Mouse (Mus musculus) embryonic facial prominence, embryonic 13.5 days (tissue): ENCODE measurements around the gene Crebl2. TPM values are rescaled to one million over a fixed set of nuclear protein-coding genes. Genes with fewer than 3 reads are reported as not detected.

Experiments used
- ATAC-seq: fragments of 200-750 bp; cut with Nextera tagmentation; 2 replicates; pipeline ENCODE4 v1.8.0; 2017; ENCODE audit warnings: low read depth; ENCODE audit not compliant: insufficient number of reproducible peaks, insufficient read depth, low FRiP score, low TSS enrichment
- H3K27ac ChIP-seq: fragments of 300-500 bp; sonication (generic); 2 replicates; pipeline ENCODE4 v1.5.1; 2015; ENCODE audit warnings: moderate library complexity, mild to moderate bottlenecking, inconsistent platforms
- H3K27me3 ChIP-seq: fragments of 300-500 bp; sonication (generic); 2 replicates; pipeline ENCODE4 v1.6.1; 2015; ENCODE audit warnings: mild to moderate bottlenecking, inconsistent platforms
- H3K36me3 ChIP-seq: fragments of 300-500 bp; sonication (generic); 2 replicates; pipeline ENCODE4 v1.6.1; 2015; ENCODE audit warnings: mild to moderate bottlenecking, inconsistent platforms
- H3K4me1 ChIP-seq: fragments of 300-500 bp; sonication (generic); 2 replicates; pipeline ENCODE4 v1.6.1; 2015; ENCODE audit warnings: inconsistent platforms
- H3K4me2 ChIP-seq: fragments of 300-500 bp; sonication (generic); 2 replicates; pipeline ENCODE4 v1.6.1; 2015; ENCODE audit warnings: moderate library complexity, mild to moderate bottlenecking, inconsistent platforms
- H3K4me3 ChIP-seq: fragments of 300-500 bp; sonication (generic); 2 replicates; pipeline ENCODE4 v1.5.1; 2015; ENCODE audit warnings: mild to moderate bottlenecking, inconsistent platforms
- H3K9ac ChIP-seq: fragments of 300-500 bp; sonication (generic); 2 replicates; pipeline ENCODE4 v1.6.1; 2015; ENCODE audit warnings: mild to moderate bottlenecking, inconsistent platforms
- H3K9me3 ChIP-seq: fragments of 300-500 bp; sonication (generic); 2 replicates; pipeline ENCODE4 v1.6.1; 2016; ENCODE audit warnings: inconsistent platforms
- WGBS: fragments of 180-500 bp; shearing (Covaris S2); methylation state at CpG from one replicate; pipeline ENCODE4 v1.1.7; 2015; ENCODE audit warnings: mixed read lengths; 5-methylcytosine and 5-hydroxymethylcytosine counted together
- polyA plus RNA-seq: library from polyadenylated mRNA; unstranded; fragments of >200 nt; fragmentation: Nextera tagmentation; extraction: Ambion mirVana; gene quantifications from 2 replicates; pipeline ENCODE4 v1.2.1, GENCODE M21; 2015

Gene Crebl2
- polyA plus RNA-seq, 1 experiment from 2014 or later = 3.2 TPM

GRCm38 (mm10) chr6:134801483-134801882 lies 28.5 kb upstream of the Crebl2 start:
- no peak overlapping the region for H3K4me3 ChIP-seq
- ATAC-seq = no peak
- no peaks in the 10 kb centered on the region for H3K27me3 ChIP-seq
- no peaks in the 10 kb centered on the region for H3K9me3 ChIP-seq
- H3K4me2 ChIP-seq = no peak overlapping the region
- WGBS = 47% methylated on average over 1 of the region's 1 CpGs
- H3K27ac ChIP-seq = no peak overlapping the region
- no peak overlapping the region for H3K9ac ChIP-seq
- H3K4me1 ChIP-seq = 0 out of 2 replicates have a peak, but pooled peaks cover 3% of the 10 kb centered on the region
- H3K36me3 ChIP-seq = no peaks in the 10 kb centered on the region

GRCm38 (mm10) chr6:134802641-134803043 lies 27.3 kb upstream of the Crebl2 start:
- ATAC-seq = no peak
- Histone ChIP-seq H3K4me3 (no peak overlapping the region), H3K4me2 (no peak overlapping the region), H3K27ac (peak overlapping the region; percentile 39; the same call in 1 of the 2 replicates), H3K36me3 (no peaks in the 10 kb centered on the region), H3K9me3 (no peaks in the 10 kb centered on the region), H3K27me3 (no peaks in the 10 kb centered on the region), H3K4me1 (0 out of 2 replicates have a peak, but pooled peaks cover 3% of the 10 kb centered on the region), H3K9ac (no peak overlapping the region)
- WGBS = 64% methylated on average over 9 of the region's 9 CpGs

- H3K4me1 ChIP-seq = 0 out of 2 replicates have a peak, but pooled peaks cover 3% of the 10 kb centered on the region
- no peaks in the 10 kb centered on the region for H3K27me3 ChIP-seq
- no peaks in the 10 kb centered on the region for H3K9me3 ChIP-seq
- no peak overlapping the region for H3K4me2 ChIP-seq
- no peak overlapping the region for H3K4me3 ChIP-seq
- no peaks in the 10 kb centered on the region for H3K36me3 ChIP-seq
- 64% methylated on average over 5 of the region's 5 CpGs for WGBS
- no peak overlapping the region for H3K27ac ChIP-seq
- H3K9ac ChIP-seq = no peak overlapping the region
- no peak for ATAC-seq
These were observed 25.1 kb upstream of the Crebl2 start for GRCm38 (mm10) chr6:134804736-134805277.

DNA sequence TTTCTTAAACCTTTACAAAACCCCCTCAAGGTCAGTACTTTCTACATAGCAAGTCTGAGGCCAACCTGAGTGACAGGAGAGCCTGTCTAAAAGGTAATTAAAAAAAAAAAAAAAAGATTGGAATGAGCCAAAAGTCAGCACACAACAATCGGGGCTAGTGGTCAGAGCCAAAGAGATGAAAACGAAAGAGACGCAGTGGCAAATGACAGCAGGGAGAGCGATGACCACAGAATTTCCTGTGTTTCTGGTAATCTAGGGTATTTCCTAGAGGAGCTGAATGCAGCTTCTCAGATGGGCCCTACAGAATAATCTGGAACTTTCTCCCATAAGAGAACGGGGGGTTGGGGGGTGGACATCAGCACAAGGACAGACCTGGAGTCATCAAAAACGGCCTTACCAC lies 23.8 kb upstream of the Crebl2 start:
- H3K9ac ChIP-seq = no peak overlapping the region
- no peaks in the 10 kb centered on the region for H3K36me3 ChIP-seq
- H3K27me3 ChIP-seq = no peaks in the 10 kb centered on the region
- 0 out of 2 replicates have a peak, but pooled peaks cover 3% of the 10 kb centered on the region for H3K4me1 ChIP-seq
- 92% methylated on average over 6 of the region's 6 CpGs for WGBS
- H3K4me3 ChIP-seq = no peak overlapping the region
- H3K4me2 ChIP-seq = no peak overlapping the region
- no peak overlapping the region for H3K27ac ChIP-seq
- no peak for ATAC-seq
- no peaks in the 10 kb centered on the region for H3K9me3 ChIP-seq

- ATAC-seq = no peak
- no peak overlapping the region for H3K9ac ChIP-seq
- no peaks in the 10 kb centered on the region for H3K27me3 ChIP-seq
- H3K4me1 ChIP-seq = 0 out of 2 replicates have a peak, but pooled peaks cover 3% of the 10 kb centered on the region
- no peak overlapping the region for H3K4me2 ChIP-seq
- H3K4me3 ChIP-seq = no peak overlapping the region
- WGBS = 59% methylated on average over 2 of the region's 2 CpGs
- H3K27ac ChIP-seq = no peak overlapping the region
- no peaks in the 10 kb centered on the region for H3K36me3 ChIP-seq
- H3K9me3 ChIP-seq = no peaks in the 10 kb centered on the region
These were observed 22.9 kb upstream of the Crebl2 start for GRCm38 (mm10) chr6:134807091-134807490.

DNA sequence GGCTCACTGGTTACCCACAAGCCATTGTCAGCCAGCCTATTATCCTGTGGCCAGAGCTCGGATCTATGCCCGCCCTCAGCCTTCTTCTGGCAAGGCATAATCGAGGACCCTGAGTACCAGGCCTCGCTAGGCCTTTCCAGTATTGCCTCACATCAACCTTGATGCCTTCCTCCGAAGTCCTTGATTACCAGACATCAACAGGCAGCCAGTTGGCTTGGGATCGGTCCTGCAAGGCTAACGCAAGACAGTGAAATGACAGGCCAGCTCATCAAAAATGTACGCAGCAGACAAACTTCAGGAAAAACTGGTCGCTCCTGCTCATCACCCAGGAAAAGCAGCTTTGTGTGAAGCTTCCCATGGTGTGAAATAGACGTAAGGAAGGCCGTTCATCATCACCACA lies 22.2 kb upstream of the Crebl2 start:
- Histone ChIP-seq H3K4me1 (0 out of 2 replicates have a peak, but pooled peaks cover 1% of the 10 kb centered on the region), H3K4me3 (no peak overlapping the region), H3K9ac (no peak overlapping the region), H3K9me3 (no peaks in the 10 kb centered on the region), H3K36me3 (no peaks in the 10 kb centered on the region), H3K4me2 (no peak overlapping the region), H3K27ac (no peak overlapping the region), H3K27me3 (no peaks in the 10 kb centered on the region)
- no peak for ATAC-seq
- WGBS = 84% methylated on average over 11 of the region's 11 CpGs

GRCm38 (mm10) chr6:134813066-134813465 lies 16.9 kb upstream of the Crebl2 start:
- no peak overlapping the region for H3K27ac ChIP-seq
- no peaks in the 10 kb centered on the region for H3K9me3 ChIP-seq
- H3K9ac ChIP-seq = no peak overlapping the region
- H3K4me3 ChIP-seq = no peak overlapping the region
- H3K27me3 ChIP-seq = no peaks in the 10 kb centered on the region
- H3K36me3 ChIP-seq = no peaks in the 10 kb centered on the region
- ATAC-seq = no peak
- H3K4me1 ChIP-seq = no peaks in the 10 kb centered on the region
- 59% methylated on average over 1 of the region's 1 CpGs for WGBS
- no peak overlapping the region for H3K4me2 ChIP-seq

DNA sequence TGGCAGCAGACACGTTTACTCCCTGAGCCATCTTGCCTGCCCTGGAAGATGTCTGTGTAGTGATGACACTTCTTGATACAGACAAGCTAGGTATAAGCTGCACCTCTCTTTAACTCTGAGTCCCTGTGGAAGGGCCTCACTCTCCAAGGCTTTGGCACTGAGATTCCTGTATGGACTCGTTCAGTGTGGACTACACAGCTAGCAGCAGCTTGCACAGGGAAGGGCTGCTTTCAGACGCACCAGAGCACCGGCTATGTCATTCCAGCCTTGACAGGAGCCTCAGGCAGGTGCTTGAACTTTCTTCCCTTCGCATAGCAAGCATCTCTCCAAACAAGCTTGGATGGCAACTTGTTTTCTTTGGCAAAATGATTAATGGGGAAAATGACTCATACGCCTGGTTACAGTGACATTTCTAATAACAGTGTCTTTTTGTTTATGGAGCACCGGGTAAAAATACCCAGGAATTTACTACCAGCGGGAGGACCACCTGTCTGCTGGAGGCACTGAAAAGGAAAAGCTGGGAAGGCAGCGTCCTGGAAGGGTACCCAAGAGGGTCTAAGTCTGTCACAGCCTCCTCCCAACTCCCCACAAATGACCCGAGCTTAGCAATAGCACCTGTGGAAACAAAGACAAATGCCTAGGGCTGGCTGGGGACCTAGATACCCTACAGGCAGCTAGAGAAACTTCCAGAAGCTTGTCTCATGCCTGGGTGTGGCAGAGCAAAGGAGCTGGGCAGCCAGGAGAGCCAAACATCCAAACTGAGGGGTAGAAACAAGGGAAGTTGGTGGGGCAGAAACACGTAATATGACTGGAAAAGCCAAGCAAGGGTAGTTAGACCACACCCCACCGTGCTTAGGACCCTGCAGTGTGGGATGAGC lies 12.7 kb upstream of the Crebl2 start:
- Histone ChIP-seq H3K4me2 (no peak overlapping the region), H3K27me3 (no peaks in the 10 kb centered on the region), H3K36me3 (no peaks in the 10 kb centered on the region), H3K9ac (no peak overlapping the region), H3K27ac (peak overlapping the region; percentile 52; the same call in 1 of the 2 replicates), H3K4me1 (no peaks in the 10 kb centered on the region), H3K4me3 (no peak overlapping the region), H3K9me3 (no peaks in the 10 kb centered on the region)
- ATAC-seq = peak; percentile 56; the same call in 1 of the 2 replicates
- 52% methylated on average over 12 of the region's 12 CpGs for WGBS

DNA sequence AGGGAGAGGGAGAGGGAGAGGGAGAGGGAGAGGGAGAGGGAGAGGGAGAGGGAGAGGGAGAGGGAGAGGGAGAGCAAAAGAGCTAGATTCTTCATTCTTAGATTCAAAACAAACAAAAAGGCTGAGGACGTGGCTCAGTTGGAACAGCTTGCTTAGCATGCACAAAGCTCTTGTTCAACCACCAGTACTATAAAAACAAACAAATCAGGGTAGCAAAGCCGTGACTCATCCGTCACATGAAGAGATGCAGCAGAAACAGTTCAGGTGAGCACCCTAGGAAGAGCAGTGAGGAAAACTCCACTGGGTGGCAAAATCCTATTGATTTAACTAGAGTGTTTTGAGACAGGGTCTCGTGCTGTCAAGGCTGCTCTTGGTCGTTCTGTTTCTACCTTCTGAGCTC lies 10.2 kb upstream of the Crebl2 start:
- Histone ChIP-seq H3K4me2 (no peak overlapping the region), H3K9ac (no peak overlapping the region), H3K9me3 (no peaks in the 10 kb centered on the region), H3K27ac (no peak overlapping the region), H3K4me3 (no peak overlapping the region), H3K4me1 (no peaks in the 10 kb centered on the region), H3K27me3 (no peaks in the 10 kb centered on the region), H3K36me3 (no peaks in the 10 kb centered on the region)
- ATAC-seq = no peak
- WGBS = 50% methylated on average over 5 of the region's 5 CpGs

GRCm38 (mm10) chr6:134820411-134820810 lies 9.5 kb upstream of the Crebl2 start:
- Histone ChIP-seq H3K9me3 (no peaks in the 10 kb centered on the region), H3K4me3 (no peak overlapping the region), H3K9ac (no peak overlapping the region), H3K27me3 (no peaks in the 10 kb centered on the region), H3K27ac (no peak overlapping the region), H3K4me1 (no peaks in the 10 kb centered on the region), H3K4me2 (no peak overlapping the region), H3K36me3 (no peaks in the 10 kb centered on the region)
- WGBS = 58% methylated on average over 6 of the region's 6 CpGs
- ATAC-seq = no peak

DNA sequence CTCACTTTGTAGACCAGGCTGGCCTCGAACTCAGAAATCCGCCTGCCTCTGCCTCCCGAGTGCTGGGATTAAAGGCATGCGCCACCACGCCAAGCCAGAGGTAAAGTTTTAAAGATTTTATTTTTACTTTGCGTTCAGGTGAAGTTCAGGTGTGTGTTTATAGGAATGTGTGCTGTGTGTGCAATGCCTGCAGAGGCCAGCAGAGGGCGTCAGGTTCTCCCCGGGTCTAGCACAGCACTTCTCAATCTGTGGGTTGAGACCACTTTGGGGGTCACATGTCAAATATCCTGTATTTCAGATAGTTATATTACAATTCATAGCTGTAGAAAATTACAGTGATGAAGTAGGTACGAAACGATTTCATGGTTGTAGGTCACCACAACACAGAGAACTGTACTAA lies 7.1 kb upstream of the Crebl2 start:
- no peaks in the 10 kb centered on the region for H3K9me3 ChIP-seq
- WGBS = 62% methylated on average over 10 of the region's 10 CpGs
- H3K9ac ChIP-seq = no peak overlapping the region
- no peak for ATAC-seq
- no peak overlapping the region for H3K27ac ChIP-seq
- H3K4me3 ChIP-seq = no peak overlapping the region
- no peaks in the 10 kb centered on the region for H3K27me3 ChIP-seq
- H3K4me2 ChIP-seq = no peak overlapping the region
- no peaks in the 10 kb centered on the region for H3K4me1 ChIP-seq
- no peaks in the 10 kb centered on the region for H3K36me3 ChIP-seq

DNA sequence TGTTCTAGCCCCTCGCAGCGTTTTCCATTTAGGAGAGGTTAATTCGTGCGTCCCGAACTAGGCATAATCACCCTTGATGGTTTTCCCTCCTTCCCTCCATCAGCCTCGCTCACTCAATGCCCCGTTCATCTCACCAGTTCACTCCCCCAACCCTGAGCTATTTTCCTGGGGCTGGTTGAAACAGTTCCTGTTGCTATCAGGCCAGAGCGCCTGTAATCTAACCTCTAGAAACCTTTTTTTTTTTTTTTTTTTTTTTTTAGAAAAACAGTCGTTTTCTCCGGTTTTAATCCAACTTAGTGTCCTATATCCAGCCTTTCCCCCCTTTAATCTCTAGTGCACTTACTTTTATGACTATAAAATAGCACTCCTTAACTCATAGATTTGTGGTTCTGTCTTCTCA lies 822 bp downstream of the Crebl2 start:
- Histone ChIP-seq H3K36me3 (no peaks in the 10 kb centered on the region), H3K4me1 (peaks cover 9% of the 10 kb centered on the region), H3K4me2 (peak overlapping the region; percentile 83), H3K9me3 (no peaks in the 10 kb centered on the region), H3K9ac (peak overlapping the region; percentile 78; the same call in 1 of the 2 replicates), H3K4me3 (peak overlapping the region; percentile 73), H3K27ac (no peak overlapping the region), H3K27me3 (no peaks in the 10 kb centered on the region)
- no peak for ATAC-seq
- 1% methylated on average over 10 of the region's 10 CpGs for WGBS
